Comparison of ENCODE assay signal across 12 mouse cellular contexts in the genomic region with DNA sequence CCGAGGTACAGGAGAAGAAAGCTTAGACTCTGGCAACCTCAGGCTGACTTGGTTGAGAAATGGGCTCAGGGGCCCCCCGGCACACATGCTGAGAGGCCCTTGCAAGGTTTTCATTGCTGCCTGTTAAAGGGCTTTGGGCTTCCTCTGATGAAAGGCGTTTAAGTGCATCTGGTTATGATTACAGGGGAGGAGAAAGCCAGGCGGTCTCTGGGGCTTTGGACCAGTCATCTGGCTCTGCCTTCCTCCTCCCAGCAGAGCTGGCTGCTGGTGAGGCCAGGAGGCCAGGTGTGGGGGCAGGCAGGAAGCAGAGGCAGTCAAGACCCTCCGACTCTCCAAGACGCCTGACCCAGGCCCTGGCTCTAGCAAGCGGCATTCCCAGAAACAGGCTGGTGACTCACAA. TPM values are rescaled to one million over a fixed set of nuclear protein-coding genes. Genes with fewer than 3 reads are reported as not detected.
DNase-seq lines count a peak whose midpoint lies in the region; ATAC-seq lines count a peak whose summit lies in the region.
"Had no signal": no experiment of that assay in that cellular context is flagged by ENCODE, and none has a peak within 500 bp of the region (broad histone marks: within the 10 kb centered on the region; RNA-seq: fewer than 3 reads in every experiment).

No protein-coding gene starts in this region.

- 0 out of 2 replicates have a peak overlapping the region, but pooled peaks have one; percentile 21 for H3K4me2 ChIP-seq in heart, embryonic 15.5 days
- H3K4me2 ChIP-seq in midbrain, embryonic 14.5 days (ENCODE audit: low read length): peak overlapping the region; percentile 50; the same call in 1 of the 2 replicates
- H3K4me2 ChIP-seq in kidney, embryonic 16.5 days (replicated peaks; ENCODE audit: low read depth, low read length): no peak overlapping the region

- peaks cover 24% of the 10 kb centered on the region for H3K27me3 ChIP-seq in heart, embryonic 15.5 days
- peaks cover 17% of the 10 kb centered on the region for H3K27me3 ChIP-seq in midbrain, embryonic 14.5 days (ENCODE audit: control insufficient read depth, insufficient read depth, low read length)
- H3K27me3 ChIP-seq in kidney, embryonic 16.5 days (ENCODE audit: insufficient read depth, low read length): peaks cover 49% of the 10 kb centered on the region

- no peaks in the 10 kb centered on the region for H3K9me3 ChIP-seq in heart, embryonic 15.5 days (replicated peaks)
- H3K9me3 ChIP-seq in midbrain, embryonic 14.5 days (ENCODE audit: control insufficient read depth, low read length): no peaks in the 10 kb centered on the region
- no peaks in the 10 kb centered on the region for H3K9me3 ChIP-seq in kidney, embryonic 16.5 days (ENCODE audit: low read length)

- H3K4me3 ChIP-seq in heart, embryonic 15.5 days: no peak overlapping the region
- H3K4me3 ChIP-seq in midbrain, embryonic 14.5 days (replicated peaks; ENCODE audit: low read depth, low read length): no peak overlapping the region
- no peak overlapping the region for H3K4me3 ChIP-seq in kidney, embryonic 16.5 days (ENCODE audit: low read length)

- no peaks in the 10 kb centered on the region for H3K36me3 ChIP-seq in heart, embryonic 15.5 days
- H3K36me3 ChIP-seq in midbrain, embryonic 14.5 days (ENCODE audit: control insufficient read depth, insufficient read depth, low read length): no peaks in the 10 kb centered on the region
- H3K36me3 ChIP-seq in kidney, embryonic 16.5 days (ENCODE audit: insufficient read depth, low read length): no peaks in the 10 kb centered on the region

- ATAC-seq in heart, embryonic 15.5 days (replicated peaks; ENCODE audit: insufficient number of reproducible peaks, insufficient read depth, low FRiP score, low read depth): no peak
- no peak for ATAC-seq in midbrain, embryonic 14.5 days (ENCODE audit: low FRiP score, low TSS enrichment)
- no peak for ATAC-seq in kidney, embryonic 16.5 days (ENCODE audit: low FRiP score, low TSS enrichment)

- H3K9ac ChIP-seq in heart, embryonic 15.5 days: no peak overlapping the region
- no peak overlapping the region for H3K9ac ChIP-seq in midbrain, embryonic 14.5 days (replicated peaks; ENCODE audit: low read length)
- H3K9ac ChIP-seq in kidney, embryonic 16.5 days (replicated peaks; ENCODE audit: low read length): no peak overlapping the region

- WGBS in heart, embryonic 15.5 days: 12% methylated on average over 7 of the region's 7 CpGs
- WGBS in midbrain, embryonic 14.5 days: 19% methylated on average over 7 of the region's 7 CpGs
- WGBS in kidney, embryonic 16.5 days: 20% methylated on average over 7 of the region's 7 CpGs

- no peak overlapping the region for H3K27ac ChIP-seq in heart, embryonic 15.5 days
- H3K27ac ChIP-seq in midbrain, embryonic 14.5 days (replicated peaks; ENCODE audit: low read depth, low read length): no peak overlapping the region
- no peak overlapping the region for H3K27ac ChIP-seq in kidney, embryonic 16.5 days (ENCODE audit: low read length)

- no peak for DNase-seq in heart, adult 8-10 months (ENCODE audit: low spot score)
- DNase-seq in NIH3T3 (ENCODE audit: low read depth): peak; percentile 86
- peak; percentile 54 for DNase-seq in fibroblast of lung, adult 2 months (ENCODE audit: low read depth)
- no peak for DNase-seq in midbrain, embryonic 14.5 days
- no peak for DNase-seq in spleen, adult 12 weeks (ENCODE audit: low spot score)
- DNase-seq in left cerebral cortex, adult 11 months (ENCODE audit: low spot score): no peak
- DNase-seq: adrenal gland, postnatal 36 days; cerebellum, postnatal 14 days; gastrocnemius, postnatal 10 days; layer of hippocampus, adult 9-11 months had no signal

- peaks cover 28% of the 10 kb centered on the region for H3K4me1 ChIP-seq in heart, embryonic 15.5 days (replicated peaks)
- H3K4me1 ChIP-seq in midbrain, embryonic 14.5 days (ENCODE audit: control insufficient read depth, insufficient read depth, low read length): peaks cover 12% of the 10 kb centered on the region; the same call in 1 of the 2 replicates
- H3K4me1 ChIP-seq in kidney, embryonic 16.5 days (ENCODE audit: insufficient read depth, low read length): peaks cover 38% of the 10 kb centered on the region

RNA-seq across cellular contexts. Expression of a gene that starts 9.7 kb away (rescaled TPM):
- polyA plus RNA-seq in heart, embryonic 15.5 days (2015; fragmentation: Nextera tagmentation; extraction: Ambion mirVana): 11.7 and 14.9 TPM in 2 replicates
- total RNA-seq in heart, adult 8-10 months (2022): 10 to 100 TPM; 18.7 to 23.4 (median 20.5) TPM
- 20.8 and 26.6 TPM in 2 replicates for polyA plus RNA-seq in midbrain, embryonic 14.5 days (2014; fragmentation: Nextera tagmentation; extraction: Ambion mirVana)
- 16.7 and 19.9 TPM in 2 replicates for polyA plus RNA-seq in kidney, embryonic 16.5 days (2015; fragmentation: Nextera tagmentation; extraction: Ambion mirVana)

Comparison
In these comparisons a context has a peak if more than half of its experiments do, and no peak if none do; other contexts are left out.
1. DNase-seq: peak in NIH3T3 (single experiment) and fibroblast of lung, adult 2 months (single experiment); none in heart, adult 8-10 months (single experiment), midbrain, embryonic 14.5 days (single experiment), spleen, adult 12 weeks (single experiment) and left cerebral cortex, adult 11 months (single experiment).